Mouse (Mus musculus): ENCODE measurements around the gene Cdh9. TPM values are rescaled to one million over a fixed set of nuclear protein-coding genes. Genes with fewer than 3 reads are reported as not detected.

Gene Cdh9
- polyA plus RNA-seq, 1 experiment = not detected

- Histone ChIP-seq H3K4me3 (replicated peaks; ENCODE audit: control insufficient read depth, low read depth, low read length) (no peak overlapping the region), H3K27ac (ENCODE audit: control insufficient read depth, insufficient read depth, low read depth, low read length, poor library complexity) (no peak overlapping the region), H3K4me1 (ENCODE audit: control insufficient read depth, insufficient read depth, low read length) (no peaks in the 10 kb centered on the region)
- TF ChIP-seq POLR2A (IDR thresholded peaks at IDR 0.05; ENCODE audit: borderline replicate concordance, control insufficient read depth, low read depth, low read length) (no peak), CTCF (IDR thresholded peaks at IDR 0.05; ENCODE audit: control insufficient read depth, insufficient read depth, low read length) (no peak)
Measured at GRCm38 (mm10) chr15:16801302-16801701, 72.7 kb downstream of the Cdh9 start.

- WGBS = 54% methylated on average over 3 of the region's 3 CpGs
- no peaks in the 10 kb centered on the region for H3K4me1 ChIP-seq (ENCODE audit: control insufficient read depth, insufficient read depth, low read length)
- TF ChIP-seq CTCF (IDR thresholded peaks at IDR 0.05; ENCODE audit: control insufficient read depth, insufficient read depth, low read length) (no peak), POLR2A (IDR thresholded peaks at IDR 0.05; ENCODE audit: borderline replicate concordance, control insufficient read depth, low read depth, low read length) (no peak)
Measured at GRCm38 (mm10) chr15:16810787-16811186, 82.2 kb downstream of the Cdh9 start.

GRCm38 (mm10) chr15:16814035-16814434, 85.5 kb downstream of the Cdh9 start:
- no peaks in the 10 kb centered on the region for H3K4me1 ChIP-seq (ENCODE audit: control insufficient read depth, insufficient read depth, low read length)
- no peak overlapping the region for H3K4me3 ChIP-seq (replicated peaks; ENCODE audit: control insufficient read depth, low read depth, low read length)
- 33% methylated on average over 1 of the region's 1 CpGs for WGBS
- TF ChIP-seq POLR2A (IDR thresholded peaks at IDR 0.05; ENCODE audit: borderline replicate concordance, control insufficient read depth, low read depth, low read length) (no peak), CTCF (IDR thresholded peaks at IDR 0.05; ENCODE audit: control insufficient read depth, insufficient read depth, low read length) (no peak)
- H3K27ac ChIP-seq (ENCODE audit: control insufficient read depth, insufficient read depth, low read depth, low read length, poor library complexity) = no peak overlapping the region

More at GRCm38 (mm10) chr15:16810787-16811186, 82.2 kb downstream of the Cdh9 start:
- no peak overlapping the region for H3K27ac ChIP-seq (ENCODE audit: control insufficient read depth, insufficient read depth, low read depth, low read length, poor library complexity)
- H3K4me3 ChIP-seq (replicated peaks; ENCODE audit: control insufficient read depth, low read depth, low read length) = no peak overlapping the region

DNA sequence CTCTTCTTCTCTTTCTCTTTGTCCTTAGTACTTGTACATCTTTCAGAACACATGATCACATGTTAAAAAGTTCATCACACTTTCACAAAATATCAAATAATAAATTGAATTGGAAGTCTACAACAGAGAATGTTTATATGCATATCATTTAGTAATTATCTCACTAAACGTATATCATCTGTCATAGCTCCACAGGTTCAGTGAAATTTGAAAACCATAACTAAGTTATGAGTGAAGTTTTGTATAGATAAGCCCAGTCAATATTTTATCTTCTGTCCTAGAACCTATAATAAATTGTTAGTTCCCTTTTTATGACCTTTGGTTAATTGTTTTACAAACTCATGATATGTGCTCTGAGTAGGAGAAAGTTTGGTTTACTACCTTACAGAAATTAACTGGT, 106.2 kb downstream of the Cdh9 start:
- Histone ChIP-seq H3K4me3 (replicated peaks; ENCODE audit: control insufficient read depth, low read depth, low read length) (no peak overlapping the region), H3K4me1 (ENCODE audit: control insufficient read depth, insufficient read depth, low read length) (no peaks in the 10 kb centered on the region), H3K27ac (ENCODE audit: control insufficient read depth, insufficient read depth, low read depth, low read length, poor library complexity) (no peak overlapping the region)
- TF ChIP-seq POLR2A (IDR thresholded peaks at IDR 0.05; ENCODE audit: borderline replicate concordance, control insufficient read depth, low read depth, low read length) (no peak), CTCF (IDR thresholded peaks at IDR 0.05; ENCODE audit: control insufficient read depth, insufficient read depth, low read length) (no peak)
- WGBS = 68% methylated on average over 1 of the region's 1 CpGs

- H3K4me1 ChIP-seq (ENCODE audit: control insufficient read depth, insufficient read depth, low read length) = no peaks in the 10 kb centered on the region
- no peak overlapping the region for H3K27ac ChIP-seq (ENCODE audit: control insufficient read depth, insufficient read depth, low read depth, low read length, poor library complexity)
- 63% methylated on average over 3 of the region's 3 CpGs for WGBS
- no peak overlapping the region for H3K4me3 ChIP-seq (replicated peaks; ENCODE audit: control insufficient read depth, low read depth, low read length)
- no peak for TF ChIP-seq POLR2A (IDR thresholded peaks at IDR 0.05; ENCODE audit: borderline replicate concordance, control insufficient read depth, low read depth, low read length)
- TF ChIP-seq CTCF (IDR thresholded peaks at IDR 0.05; ENCODE audit: control insufficient read depth, insufficient read depth, low read length) = no peak
Measured at GRCm38 (mm10) chr15:16882542-16882941, 154.0 kb downstream of the Cdh9 start.

GRCm38 (mm10) chr15:16896674-16897073, 168.1 kb downstream of the Cdh9 start:
- H3K27ac ChIP-seq (ENCODE audit: control insufficient read depth, insufficient read depth, low read depth, low read length, poor library complexity) = no peak overlapping the region
- TF ChIP-seq POLR2A (IDR thresholded peaks at IDR 0.05; ENCODE audit: borderline replicate concordance, control insufficient read depth, low read depth, low read length) (no peak), CTCF (IDR thresholded peaks at IDR 0.05; ENCODE audit: control insufficient read depth, insufficient read depth, low read length) (no peak)
- 62% methylated on average over 1 of the region's 1 CpGs for WGBS
- H3K4me1 ChIP-seq (ENCODE audit: control insufficient read depth, insufficient read depth, low read length) = no peaks in the 10 kb centered on the region
- H3K4me3 ChIP-seq (replicated peaks; ENCODE audit: control insufficient read depth, low read depth, low read length) = no peak overlapping the region

Data from bone marrow, adult 2 months (tissue).